Mouse (Mus musculus) testis, adult 2 months (tissue): ENCODE measurements around the gene Gsta4. TPM values are rescaled to one million over a fixed set of nuclear protein-coding genes. Genes with fewer than 3 reads are reported as not detected.

Source experiments
- H3K27ac ChIP-seq: fragments of 200-500 bp; 2 replicates; pipeline ENCODE4 v1.5.1; 2012; ENCODE audit warnings: low read depth, low read length; ENCODE audit not compliant: control insufficient read depth, insufficient read depth
- H3K27me3 ChIP-seq: fragments of 200-500 bp; 2 replicates; pipeline ENCODE4 v1.6.1; 2012; ENCODE audit warnings: mild to moderate bottlenecking, low read length, moderate library complexity; ENCODE audit not compliant: control insufficient read depth, insufficient read depth
- H3K36me3 ChIP-seq: fragments of 200-500 bp; 2 replicates; pipeline ENCODE4 v1.6.1; 2012; ENCODE audit warnings: mild to moderate bottlenecking, low read length; ENCODE audit not compliant: control insufficient read depth, insufficient read depth
- H3K4me1 ChIP-seq: fragments of 200-500 bp; 2 replicates; pipeline ENCODE4 v1.6.1; 2012; ENCODE audit warnings: low read length; ENCODE audit not compliant: control insufficient read depth, insufficient read depth
- H3K4me3 ChIP-seq: fragments of 200-500 bp; 2 replicates; pipeline ENCODE4 v1.5.1; 2012; ENCODE audit warnings: low read depth, mild to moderate bottlenecking, low read length, moderate library complexity, mixed read lengths; ENCODE audit not compliant: control insufficient read depth
- CTCF ChIP-seq: fragments of 200-500 bp; IDR thresholded peaks from 2 replicates; pipeline ENCODE4 v1.5.1; 2012; ENCODE audit warnings: low read depth, mild to moderate bottlenecking, inconsistent platforms, low read length, moderate library complexity; ENCODE audit not compliant: control insufficient read depth, insufficient read depth, insufficient replicate concordance
- POLR2A ChIP-seq: fragments of 200-500 bp; IDR thresholded peaks from 2 replicates; pipeline ENCODE4 v1.6.1; 2012; ENCODE audit warnings: low read depth, mild to moderate bottlenecking, inconsistent platforms, low read length, moderate library complexity; ENCODE audit not compliant: control insufficient read depth
- polyA plus RNA-seq: library from polyadenylated mRNA; depleted of rRNA; stranded (reverse); fragments of >200 nt; gene quantifications from 2 replicates; pipeline ENCODE4 v1.2.3, GENCODE M21; 2012

Gsta4 gene
- polyA plus RNA-seq, 1 experiment, result 38.7 TPM

DNA sequence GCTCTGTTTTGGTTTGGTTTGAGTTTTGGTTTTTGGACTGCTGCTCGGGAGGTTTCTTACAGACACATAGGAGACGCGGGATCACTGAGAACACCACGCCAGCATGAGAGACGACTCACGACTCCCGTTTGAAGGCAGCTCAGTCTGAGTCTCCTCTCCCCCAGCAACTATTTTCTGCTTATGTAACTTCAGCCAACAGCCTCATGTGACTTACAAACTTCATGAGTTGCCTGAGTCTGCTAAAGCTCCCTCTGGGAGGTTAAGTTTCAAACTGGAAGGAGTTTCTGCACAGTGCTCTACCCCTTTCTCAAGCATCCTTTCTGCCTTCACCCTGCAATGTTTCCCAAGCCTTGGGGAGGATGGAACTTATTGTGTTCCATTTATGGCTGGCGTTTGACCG, 3.1 kb downstream of the Gsta4 start:
- H3K4me3 ChIP-seq, result no peak overlapping the region
- no peaks in the 10 kb centered on the region for H3K36me3 ChIP-seq
- TF ChIP-seq CTCF, result no peak
- no peak for TF ChIP-seq POLR2A
- H3K27ac ChIP-seq, result no peak overlapping the region
- peaks cover 2% of the 10 kb centered on the region; the same call in 1 of the 2 replicates for H3K4me1 ChIP-seq
- H3K27me3 ChIP-seq, result no peaks in the 10 kb centered on the region

DNA sequence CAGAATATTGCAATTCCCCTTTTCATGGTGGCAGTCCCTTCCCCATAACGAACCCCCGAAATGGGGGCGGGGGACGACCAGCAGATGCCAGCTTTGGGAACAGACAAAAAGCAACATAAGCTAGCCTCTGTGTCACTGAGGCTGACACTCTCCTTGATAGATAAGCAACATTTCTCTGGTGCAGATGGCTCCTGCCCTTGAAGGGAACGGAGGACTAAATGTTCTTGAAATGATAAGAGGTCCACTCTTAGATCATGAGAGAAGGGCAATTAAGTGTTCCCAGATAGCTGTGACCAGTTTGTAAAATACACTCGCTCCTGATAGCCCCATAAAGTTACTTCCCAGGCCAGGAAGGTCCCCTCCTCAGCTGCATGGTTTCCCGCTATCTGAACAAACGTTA, 6.3 kb downstream of the Gsta4 start:
- Histone ChIP-seq H3K36me3 (no peaks in the 10 kb centered on the region), H3K27me3 (no peaks in the 10 kb centered on the region), H3K27ac (peak overlapping the region; percentile 18), H3K4me3 (no peak overlapping the region), H3K4me1 (peaks cover 4% of the 10 kb centered on the region; the same call in 1 of the 2 replicates)
- TF ChIP-seq POLR2A (no peak), CTCF (no peak)

DNA sequence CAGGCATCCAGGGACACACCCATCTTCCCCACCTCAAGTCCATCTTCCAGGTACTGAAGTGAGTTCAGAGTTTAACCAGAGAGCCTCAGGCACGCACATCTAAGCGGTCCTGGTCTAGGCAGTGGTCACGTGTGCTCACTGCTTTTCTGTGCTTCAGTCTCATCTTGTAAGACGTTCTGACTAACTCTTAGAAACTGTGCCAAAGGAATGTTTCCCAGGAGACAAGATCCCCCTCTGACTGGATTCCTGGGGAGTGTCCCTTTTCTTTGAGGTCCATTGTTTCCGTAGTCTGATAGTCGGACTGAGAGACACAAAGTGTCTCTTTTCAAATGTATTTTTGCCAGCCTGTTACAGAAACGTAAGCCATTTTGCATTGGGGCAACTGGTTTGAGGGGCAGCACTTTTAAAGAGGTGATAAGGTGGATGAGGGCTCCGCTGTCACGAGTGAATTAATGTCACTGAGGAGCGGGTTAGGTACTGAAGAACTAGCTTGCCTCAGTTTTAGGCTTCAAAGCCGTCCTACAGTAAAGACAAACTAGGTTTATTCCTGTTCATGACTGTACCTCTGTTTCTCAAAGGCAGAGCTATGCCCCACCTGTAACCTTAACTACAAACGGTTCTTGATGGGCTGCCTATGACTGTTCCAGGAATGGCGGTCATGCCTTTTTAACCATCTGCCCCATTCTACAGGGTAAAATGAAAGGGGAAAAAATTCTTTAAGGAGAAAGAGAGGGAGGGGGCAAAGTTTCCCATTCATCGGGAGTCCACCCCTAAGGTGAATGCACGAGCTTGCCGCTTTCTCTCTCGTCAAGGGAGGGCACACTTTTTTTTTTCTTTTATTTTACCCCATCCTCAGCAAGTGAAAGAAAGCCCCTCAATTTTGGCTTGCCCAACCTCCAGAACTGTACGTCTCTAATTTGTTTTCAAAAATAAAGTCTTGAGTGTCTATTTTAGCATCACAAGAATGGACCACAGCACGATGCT, 8.4 kb downstream of the Gsta4 start:
- peak overlapping the region; percentile 34; the same call in 1 of the 2 replicates for H3K27ac ChIP-seq
- no peaks in the 10 kb centered on the region for H3K36me3 ChIP-seq
- H3K4me1 ChIP-seq, result peaks cover 4% of the 10 kb centered on the region; the same call in 1 of the 2 replicates
- H3K27me3 ChIP-seq, result no peaks in the 10 kb centered on the region
- no peak overlapping the region for H3K4me3 ChIP-seq
- no peak for TF ChIP-seq POLR2A
- TF ChIP-seq CTCF, result no peak

DNA sequence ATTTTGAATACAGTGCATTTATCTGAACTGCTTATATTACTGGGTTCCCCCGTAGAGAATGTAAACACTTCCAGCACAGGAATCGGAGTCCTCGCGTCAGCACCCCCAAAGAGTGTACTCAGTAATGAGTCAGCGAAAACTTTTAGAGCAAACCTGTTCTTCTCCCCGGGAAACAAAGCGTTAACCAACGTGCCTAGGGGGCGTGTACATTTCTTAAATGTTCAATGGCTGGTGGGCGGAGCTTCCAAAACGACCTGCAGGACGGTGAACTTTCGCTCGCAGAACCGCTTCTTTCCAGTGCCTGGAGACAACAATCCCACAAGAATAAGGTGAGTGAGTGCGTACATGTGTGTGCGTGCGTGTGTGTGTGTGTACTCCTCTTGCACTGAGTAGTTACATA, 9.2 kb downstream of the Gsta4 start:
- Histone ChIP-seq H3K4me3 (peak overlapping the region; percentile 20), H3K4me1 (peaks cover 4% of the 10 kb centered on the region; the same call in 1 of the 2 replicates), H3K27me3 (no peaks in the 10 kb centered on the region), H3K36me3 (no peaks in the 10 kb centered on the region), H3K27ac (no peak overlapping the region)
- TF ChIP-seq CTCF (no peak), POLR2A (peak; percentile 65)

DNA sequence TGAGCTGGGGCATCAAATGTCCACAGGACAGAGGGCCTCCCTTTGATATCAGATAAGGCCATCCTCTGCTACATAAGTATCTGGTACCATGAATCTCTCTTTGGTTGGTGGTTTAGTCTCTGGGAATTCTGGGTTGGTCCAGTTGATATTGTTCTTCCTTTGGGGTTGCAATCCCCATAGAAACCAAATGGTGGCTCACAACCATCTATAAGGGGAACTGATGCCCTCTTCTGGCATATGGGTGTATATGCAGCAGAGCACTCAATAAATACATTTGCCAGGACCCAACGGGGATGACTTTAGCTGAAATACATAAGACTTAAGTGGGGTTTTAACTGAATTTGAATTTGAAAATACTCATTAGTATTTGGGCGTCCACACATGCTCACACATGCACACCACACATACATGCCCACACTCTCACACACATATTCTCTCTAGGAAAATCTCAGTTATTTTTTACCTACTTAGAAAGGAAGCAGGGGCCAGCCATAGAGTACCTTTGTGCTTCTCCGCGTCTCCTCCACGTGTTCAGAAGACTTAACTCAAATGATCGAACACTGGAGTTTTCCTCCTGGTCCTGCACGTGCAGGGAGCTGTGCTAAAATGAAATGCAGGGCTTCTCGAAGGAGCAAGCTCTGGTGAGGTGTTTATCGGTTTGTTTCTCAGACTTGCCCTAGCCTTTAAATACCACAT, 11.5 kb downstream of the Gsta4 start:
- H3K27ac ChIP-seq, result no peak overlapping the region
- H3K4me3 ChIP-seq, result no peak overlapping the region
- no peak for TF ChIP-seq POLR2A
- no peak for TF ChIP-seq CTCF
- no peaks in the 10 kb centered on the region for H3K27me3 ChIP-seq
- no peaks in the 10 kb centered on the region for H3K36me3 ChIP-seq
- H3K4me1 ChIP-seq, result 0 out of 2 replicates have a peak, but pooled peaks cover 2% of the 10 kb centered on the region

DNA sequence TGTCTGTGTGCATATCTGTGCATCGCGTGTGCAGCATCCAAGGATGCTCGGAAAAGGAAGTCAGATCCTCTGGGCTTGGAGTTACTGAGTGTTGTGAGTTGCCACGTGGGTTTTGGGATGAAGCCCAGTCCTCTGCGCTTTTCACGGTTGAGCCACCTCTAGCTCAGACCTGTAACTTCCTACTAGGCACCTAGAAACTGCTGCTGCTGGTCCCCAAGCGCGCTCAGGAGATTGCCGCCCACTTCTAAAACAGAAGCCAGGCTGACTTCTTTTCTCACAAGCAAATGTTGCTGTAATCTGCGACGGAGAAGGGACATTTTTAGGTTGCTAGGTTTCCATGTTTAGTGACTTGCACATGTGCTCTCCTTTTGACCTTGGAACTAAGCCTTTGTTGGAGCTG, 12.5 kb downstream of the Gsta4 start:
- Histone ChIP-seq H3K4me1 (0 out of 2 replicates have a peak, but pooled peaks cover 2% of the 10 kb centered on the region), H3K27ac (no peak overlapping the region), H3K4me3 (no peak overlapping the region), H3K27me3 (no peaks in the 10 kb centered on the region), H3K36me3 (no peaks in the 10 kb centered on the region)
- no peak for TF ChIP-seq CTCF
- no peak for TF ChIP-seq POLR2A

DNA sequence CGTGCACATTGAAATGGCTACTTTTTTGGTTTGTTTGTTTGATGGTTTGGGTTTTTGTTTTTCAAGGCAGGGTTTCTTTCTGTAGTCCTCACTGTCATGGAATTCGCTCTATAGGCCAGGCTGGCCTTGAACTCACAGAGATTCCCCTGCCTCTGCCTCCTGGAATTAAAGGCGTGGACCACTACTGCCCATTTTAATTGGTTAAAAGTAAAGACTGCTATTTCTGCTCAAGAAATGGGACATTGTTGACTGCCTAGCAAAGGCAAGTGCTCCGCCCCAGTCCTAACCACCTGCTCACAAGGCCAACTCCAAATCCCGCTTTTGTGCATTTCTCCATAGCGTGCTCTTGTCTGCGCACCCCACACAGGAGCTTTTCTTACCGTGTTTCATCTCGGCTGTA, 15.2 kb downstream of the Gsta4 start:
- Histone ChIP-seq H3K27me3 (no peaks in the 10 kb centered on the region), H3K27ac (no peak overlapping the region), H3K4me1 (no peaks in the 10 kb centered on the region), H3K4me3 (peak overlapping the region; percentile 21), H3K36me3 (no peaks in the 10 kb centered on the region)
- TF ChIP-seq CTCF (no peak), POLR2A (no peak)

DNA sequence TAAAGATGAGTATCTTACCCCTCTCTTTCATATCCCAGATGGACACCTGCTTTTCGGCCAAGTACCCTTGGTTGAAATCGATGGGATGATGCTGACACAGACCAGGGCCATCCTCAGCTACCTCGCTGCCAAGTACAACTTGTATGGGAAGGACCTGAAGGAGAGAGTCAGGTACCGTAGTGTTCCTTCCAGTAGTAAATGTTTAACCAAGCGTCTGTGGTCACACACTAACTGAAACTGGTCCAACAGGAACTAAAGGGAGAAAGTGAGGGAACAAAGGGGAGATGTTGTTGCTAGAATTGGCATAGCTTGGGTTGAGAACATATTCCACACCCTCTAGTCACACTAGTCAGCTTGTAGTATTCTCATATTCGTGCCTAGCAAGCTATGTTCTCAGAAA, 21.6 kb downstream of the Gsta4 start:
- Histone ChIP-seq H3K27me3 (no peaks in the 10 kb centered on the region), H3K4me1 (no peaks in the 10 kb centered on the region), H3K27ac (no peak overlapping the region), H3K36me3 (no peaks in the 10 kb centered on the region), H3K4me3 (no peak overlapping the region)
- TF ChIP-seq POLR2A (no peak), CTCF (no peak)
